Mouse (Mus musculus) T-cell, adult 2 months (primary cell): ENCODE measurements around the gene Plk1.

ENCODE experiments used
- DNase-seq: peaks from one replicate; pipeline ENCODE4 v3.0.0; 2022; ENCODE audit warnings: low spot score

Plk1 gene

GRCm38 (mm10) chr7:122158915-122159902, at the start of gene Plk1:
Gene Plk1, plus strand, starts transcription at chr7:122159439.
- DNase-seq = peak; percentile 39

DNA sequence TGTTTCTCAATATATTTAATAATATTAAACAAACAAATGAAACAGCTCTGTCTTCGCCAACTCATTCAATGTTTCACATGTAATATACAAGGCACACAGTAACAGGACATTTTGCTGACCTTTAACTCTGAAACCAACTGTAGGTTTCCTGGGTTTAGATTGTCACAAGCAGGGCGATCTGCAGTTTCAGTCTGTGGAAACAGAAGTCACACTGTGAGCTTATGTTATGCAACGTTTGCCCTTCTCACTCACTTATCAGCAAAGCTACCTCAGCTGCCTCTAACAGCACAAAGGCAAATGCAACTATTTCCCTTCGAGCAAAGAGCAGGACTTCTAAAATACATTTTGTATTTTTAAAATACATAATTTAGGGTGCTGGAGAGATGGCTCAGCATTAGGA, 35.7 kb upstream of the Plk1 start:
- DNase-seq = no peak

DNA sequence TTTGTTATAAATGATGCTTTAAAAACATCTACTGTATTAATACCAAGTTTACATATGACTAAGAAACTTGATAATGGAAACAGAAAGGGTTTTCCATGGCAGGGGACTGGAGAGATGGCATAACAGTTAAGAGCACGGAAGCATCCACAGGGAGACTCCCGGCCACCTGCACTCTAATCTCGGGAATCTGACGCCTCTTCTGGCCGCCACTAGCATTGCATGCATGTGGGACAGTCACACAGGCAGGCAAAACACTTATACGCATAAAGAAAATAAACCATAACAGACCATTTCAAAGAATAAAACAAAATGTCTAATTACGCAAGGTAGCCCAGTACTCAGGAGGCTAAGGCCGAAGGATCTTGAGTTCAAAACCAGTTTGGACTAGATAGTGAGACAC, 33.6 kb upstream of the Plk1 start:
- no peak for DNase-seq

DNA sequence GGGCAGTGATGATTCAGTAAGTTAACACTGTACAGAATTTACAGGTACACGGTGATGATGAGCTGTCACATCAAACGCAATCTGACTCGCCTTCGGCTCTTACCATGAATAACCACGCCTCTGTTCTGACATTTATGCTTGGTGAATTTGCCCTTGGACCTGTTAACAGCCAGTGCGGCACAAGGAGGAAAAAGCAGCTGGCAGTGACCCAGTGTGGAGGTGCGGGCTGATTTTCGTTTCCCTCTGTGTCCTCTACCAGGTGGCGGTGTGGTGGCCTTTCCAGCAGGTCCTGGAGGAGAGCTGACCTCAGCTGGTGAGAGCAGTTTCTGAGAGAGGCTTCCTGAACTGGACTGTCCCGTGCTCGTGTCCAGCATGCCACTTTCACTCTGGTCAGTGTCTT, 32.3 kb upstream of the Plk1 start:
- DNase-seq = no peak

GRCm38 (mm10) chr7:122131834-122132233, 27.4 kb upstream of the Plk1 start:
- no peak for DNase-seq

GRCm38 (mm10) chr7:122132497-122133337, 26.5 kb upstream of the Plk1 start, which contains the start of the genes Palb2 and Dctn5:
Gene Palb2, minus strand, starts transcription at chr7:122132985.
Gene Dctn5, plus strand, starts transcription at chr7:122133041.
- DNase-seq = peak; percentile 98

DNA sequence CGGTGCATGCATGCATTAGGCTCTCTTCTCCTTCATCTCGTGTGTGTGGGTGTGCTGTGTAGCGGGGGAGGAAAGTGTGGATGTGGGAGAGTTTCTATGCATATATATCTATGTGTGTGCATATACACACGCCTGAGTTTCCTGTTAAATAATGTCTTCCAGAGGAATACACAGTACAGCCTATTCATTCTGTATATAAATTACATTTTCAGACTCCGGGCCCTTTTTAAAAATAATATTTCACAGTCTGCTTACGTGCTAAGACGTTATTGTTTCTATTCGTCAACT, 26.0 kb upstream of the Plk1 start:
- no peak for DNase-seq

GRCm38 (mm10) chr7:122135070-122135469, 24.2 kb upstream of the Plk1 start:
- peak; percentile 38 for DNase-seq

DNA sequence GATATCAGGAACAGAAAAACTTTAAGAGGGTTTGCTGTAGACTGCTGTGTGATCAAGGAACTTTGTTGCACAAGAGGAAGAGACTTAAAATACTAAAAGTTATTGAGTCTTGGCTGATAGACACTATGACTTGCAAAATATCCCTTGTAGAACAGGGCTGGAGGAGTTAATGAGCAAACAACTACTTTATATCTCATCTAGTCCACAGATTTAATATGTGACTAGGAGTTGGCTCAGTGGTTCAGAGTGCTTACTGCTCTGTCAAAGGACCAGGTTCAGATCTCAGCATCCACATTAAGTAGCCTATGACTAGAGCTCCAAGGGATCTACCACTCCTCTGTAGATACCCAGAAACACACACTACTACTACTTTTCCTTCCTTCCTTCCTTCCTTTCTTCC, 22.2 kb upstream of the Plk1 start:
- no peak for DNase-seq

DNA sequence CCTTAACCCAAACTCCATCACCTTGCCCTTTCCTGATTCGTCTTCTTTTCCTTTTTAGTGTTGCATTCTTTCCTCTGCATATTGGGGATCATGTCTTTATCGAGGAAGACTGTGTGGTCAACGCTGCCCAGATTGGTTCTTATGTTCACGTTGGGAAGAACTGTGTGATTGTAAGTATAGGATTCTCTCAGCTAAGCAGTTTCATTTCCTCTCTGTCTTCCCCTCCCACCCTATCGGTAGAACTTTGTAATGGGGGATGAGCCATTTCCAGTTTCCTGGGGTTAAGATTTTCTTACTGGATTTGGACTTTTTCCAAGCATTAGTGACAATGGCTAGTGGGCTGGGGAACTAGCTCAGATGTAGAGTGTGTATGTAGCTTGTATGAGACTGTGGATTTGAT, 21.0 kb upstream of the Plk1 start:
- DNase-seq = no peak

DNA sequence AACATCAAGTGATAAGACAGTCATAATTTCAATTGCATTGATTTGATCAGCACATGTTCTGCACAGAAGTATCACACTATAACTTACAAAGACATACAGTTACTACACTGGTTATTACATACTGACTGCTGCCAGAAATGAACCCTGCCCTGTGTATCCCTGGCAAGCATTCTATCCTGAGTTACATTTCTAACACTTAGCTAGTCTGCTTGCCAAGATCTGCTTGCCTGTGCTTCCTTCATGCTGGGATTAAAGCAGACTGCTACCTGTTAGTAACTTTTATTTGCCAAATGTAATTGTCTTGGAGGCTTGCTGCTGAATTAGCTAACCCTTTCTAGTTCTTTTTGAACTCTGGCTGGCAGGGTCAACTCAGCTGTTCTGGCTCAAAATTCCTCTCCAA, 18.2 kb upstream of the Plk1 start:
- DNase-seq = no peak

- DNase-seq = no peak
Measured at GRCm38 (mm10) chr7:122152473-122152872, 6.8 kb upstream of the Plk1 start.

GRCm38 (mm10) chr7:122158488-122158887, 751 bp upstream of the Plk1 start:
- no peak for DNase-seq

- no peak for DNase-seq
Measured at GRCm38 (mm10) chr7:122160037-122160436, 798 bp downstream of the Plk1 start.

GRCm38 (mm10) chr7:122163766-122164165, 4.5 kb downstream of the Plk1 start:
- no peak for DNase-seq

- no peak for DNase-seq
Measured at GRCm38 (mm10) chr7:122167203-122167602, 8.0 kb downstream of the Plk1 start.

GRCm38 (mm10) chr7:122170705-122171104, 11.5 kb downstream of the Plk1 start:
- no peak for DNase-seq

GRCm38 (mm10) chr7:122171613-122172012, 12.4 kb downstream of the Plk1 start:
- no peak for DNase-seq

GRCm38 (mm10) chr7:122180720-122181119, 21.5 kb downstream of the Plk1 start:
- DNase-seq = no peak

GRCm38 (mm10) chr7:122184569-122184968, 25.3 kb downstream of the Plk1 start:
- no peak for DNase-seq

GRCm38 (mm10) chr7:122186043-122186442, 26.8 kb downstream of the Plk1 start, which contains the start of gene Ern2:
Gene Ern2, minus strand, starts transcription at chr7:122186207.
- no peak for DNase-seq

GRCm38 (mm10) chr7:122189484-122189883, 30.2 kb downstream of the Plk1 start:
- DNase-seq = peak; percentile 44

DNA sequence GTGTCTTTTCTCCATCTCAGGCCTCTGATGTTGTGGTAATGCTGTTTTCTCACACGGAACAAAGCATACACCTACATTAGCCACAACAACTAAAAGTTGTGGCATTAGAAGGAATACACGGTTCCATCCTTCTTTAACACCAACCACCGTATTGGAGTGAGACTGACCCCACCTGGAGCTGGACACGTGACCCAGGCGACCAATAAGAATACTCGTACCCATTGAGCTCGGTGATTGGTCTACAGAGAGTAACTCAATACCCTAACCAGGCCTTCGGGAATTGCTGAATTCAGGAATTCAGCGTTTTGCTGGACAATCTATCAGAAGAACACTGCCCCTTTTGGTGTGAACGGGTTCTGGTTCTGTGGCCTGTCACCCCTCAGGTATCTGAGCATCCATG, 31.9 kb downstream of the Plk1 start:
- DNase-seq = no peak
